Mouse (Mus musculus): Measurements from ENCODE around the gene Mfn2.

- TF ChIP-seq GATA1 (IDR thresholded peaks at IDR 0.05; ENCODE audit: borderline replicate concordance, low read length): no peak
- no peak for TF ChIP-seq FLI1 (IDR thresholded peaks at IDR 0.05; ENCODE audit: low read length)
These were observed 61.6 kb downstream of the Mfn2 start for GRCm38 (mm10) chr4:147842871-147843270.

All from megakaryocyte, embryonic 14.5 days (primary cell).